Mouse (Mus musculus) embryonic facial prominence, embryonic 10.5 days (tissue): Measurements from ENCODE around the gene Abhd5. TPM values are rescaled to one million over a fixed set of nuclear protein-coding genes. Genes with fewer than 3 reads are reported as not detected.

Experiments used
- DNase-seq: peaks from one replicate; pipeline ENCODE4 v3.0.0-alpha.2; 2017; ENCODE audit warnings: low spot score
- H3K27ac ChIP-seq: fragments of 300-500 bp; sonication (generic); replicated peaks from 2 replicates; pipeline ENCODE4 v1.5.1; 2016; ENCODE audit warnings: mild to moderate bottlenecking
- H3K27me3 ChIP-seq: fragments of 300-500 bp; sonication (generic); replicated peaks from 2 replicates; pipeline ENCODE4 v1.6.1; 2016; ENCODE audit warnings: low read depth, mild to moderate bottlenecking; ENCODE audit not compliant: poor library complexity, severe bottlenecking
- H3K36me3 ChIP-seq: fragments of 300-500 bp; sonication (generic); replicated peaks from 2 replicates; pipeline ENCODE4 v1.6.1; 2016; ENCODE audit warnings: mild to moderate bottlenecking, moderate library complexity
- H3K4me1 ChIP-seq: fragments of 300-500 bp; sonication (generic); 2 replicates; pipeline ENCODE4 v1.6.1; 2016
- H3K4me3 ChIP-seq: fragments of 300-500 bp; sonication (generic); 2 replicates; pipeline ENCODE4 v1.5.1; 2016; ENCODE audit warnings: mild to moderate bottlenecking, moderate library complexity
- H3K9me3 ChIP-seq: fragments of 300-500 bp; sonication (generic); 2 replicates; pipeline ENCODE4 v1.6.1; 2016; ENCODE audit warnings: mild to moderate bottlenecking
- WGBS: fragments of 180-500 bp; shearing (Covaris S2); methylation state at CpG from one replicate; pipeline ENCODE4 v1.1.7; 2016; 5-methylcytosine and 5-hydroxymethylcytosine counted together
- polyA plus RNA-seq: library from polyadenylated mRNA; unstranded; fragments of >200 nt; fragmentation: Nextera tagmentation; extraction: Ambion mirVana; gene quantifications from 2 replicates; pipeline ENCODE4 v1.2.1, GENCODE M21; 2016

Gene Abhd5
- polyA plus RNA-seq, 1 experiment from 2014 or later: 21.6 TPM

GRCm38 (mm10) chr9:122320626-122321025, 30.8 kb upstream of the Abhd5 start:
- Histone ChIP-seq H3K4me1 (0 out of 2 replicates have a peak, but pooled peaks cover 3% of the 10 kb centered on the region), H3K36me3 (no peaks in the 10 kb centered on the region), H3K27me3 (no peaks in the 10 kb centered on the region), H3K9me3 (no peaks in the 10 kb centered on the region), H3K4me3 (no peak overlapping the region), H3K27ac (no peak overlapping the region)
- 89% methylated on average over 4 of the region's 4 CpGs for WGBS
- DNase-seq: no peak

- H3K27me3 ChIP-seq: no peaks in the 10 kb centered on the region
- H3K4me3 ChIP-seq: no peak overlapping the region
- WGBS: 64% methylated on average over 3 of the region's 3 CpGs
- H3K4me1 ChIP-seq: 0 out of 2 replicates have a peak, but pooled peaks cover 3% of the 10 kb centered on the region
- no peak for DNase-seq
- no peaks in the 10 kb centered on the region for H3K36me3 ChIP-seq
- H3K9me3 ChIP-seq: no peaks in the 10 kb centered on the region
- H3K27ac ChIP-seq: no peak overlapping the region
These were observed 29.1 kb upstream of the Abhd5 start for GRCm38 (mm10) chr9:122322356-122322755.

GRCm38 (mm10) chr9:122325996-122326395, 25.4 kb upstream of the Abhd5 start:
- WGBS: 91% methylated on average over 1 of the region's 1 CpGs
- DNase-seq: no peak
- Histone ChIP-seq H3K9me3 (no peaks in the 10 kb centered on the region), H3K27ac (no peak overlapping the region), H3K4me3 (no peak overlapping the region), H3K36me3 (no peaks in the 10 kb centered on the region), H3K27me3 (no peaks in the 10 kb centered on the region), H3K4me1 (0 out of 2 replicates have a peak, but pooled peaks cover 3% of the 10 kb centered on the region)

GRCm38 (mm10) chr9:122328199-122328598, 23.2 kb upstream of the Abhd5 start:
- no peak for DNase-seq
- 64% methylated on average over 3 of the region's 3 CpGs for WGBS

GRCm38 (mm10) chr9:122336677-122337076, 14.7 kb upstream of the Abhd5 start:
- peaks cover 4% of the 10 kb centered on the region for H3K4me1 ChIP-seq
- no peaks in the 10 kb centered on the region for H3K27me3 ChIP-seq
- H3K9me3 ChIP-seq: no peaks in the 10 kb centered on the region
- H3K4me3 ChIP-seq: no peak overlapping the region
- no peak for DNase-seq
- no peaks in the 10 kb centered on the region for H3K36me3 ChIP-seq
- no peak overlapping the region for H3K27ac ChIP-seq
- 74% methylated on average over 2 of the region's 2 CpGs for WGBS

More at GRCm38 (mm10) chr9:122328199-122328598, 23.2 kb upstream of the Abhd5 start:
- H3K36me3 ChIP-seq: no peaks in the 10 kb centered on the region
- H3K27me3 ChIP-seq: no peaks in the 10 kb centered on the region
- no peak overlapping the region for H3K4me3 ChIP-seq
- no peaks in the 10 kb centered on the region for H3K9me3 ChIP-seq
- no peaks in the 10 kb centered on the region for H3K4me1 ChIP-seq
- no peak overlapping the region for H3K27ac ChIP-seq

GRCm38 (mm10) chr9:122337510-122337931, 13.9 kb upstream of the Abhd5 start:
- no peak overlapping the region for H3K27ac ChIP-seq
- no peaks in the 10 kb centered on the region for H3K9me3 ChIP-seq
- no peaks in the 10 kb centered on the region for H3K27me3 ChIP-seq
- H3K36me3 ChIP-seq: no peaks in the 10 kb centered on the region
- 51% methylated on average over 8 of the region's 8 CpGs for WGBS
- peaks cover 4% of the 10 kb centered on the region for H3K4me1 ChIP-seq
- H3K4me3 ChIP-seq: no peak overlapping the region
- DNase-seq: no peak

- Histone ChIP-seq H3K4me1 (peaks cover 4% of the 10 kb centered on the region), H3K36me3 (no peaks in the 10 kb centered on the region), H3K27ac (no peak overlapping the region), H3K27me3 (no peaks in the 10 kb centered on the region), H3K4me3 (no peak overlapping the region), H3K9me3 (no peaks in the 10 kb centered on the region)
- DNase-seq: no peak
- WGBS: 68% methylated on average over 5 of the region's 5 CpGs
These were observed 11.4 kb upstream of the Abhd5 start for GRCm38 (mm10) chr9:122339972-122340371.

- no peaks in the 10 kb centered on the region for H3K36me3 ChIP-seq
- DNase-seq: no peak
- no peaks in the 10 kb centered on the region for H3K9me3 ChIP-seq
- H3K27ac ChIP-seq: no peak overlapping the region
- H3K27me3 ChIP-seq: no peaks in the 10 kb centered on the region
- WGBS: 87% methylated on average over 7 of the region's 7 CpGs
- no peaks in the 10 kb centered on the region for H3K4me1 ChIP-seq
- no peak overlapping the region for H3K4me3 ChIP-seq
These were observed 8.0 kb upstream of the Abhd5 start for GRCm38 (mm10) chr9:122343399-122343798.

GRCm38 (mm10) chr9:122344560-122344959, 6.8 kb upstream of the Abhd5 start:
- no peaks in the 10 kb centered on the region for H3K9me3 ChIP-seq
- H3K36me3 ChIP-seq: no peaks in the 10 kb centered on the region
- WGBS: 88% methylated on average over 8 of the region's 8 CpGs
- no peak overlapping the region for H3K4me3 ChIP-seq
- 0 out of 2 replicates have a peak, but pooled peaks cover 2% of the 10 kb centered on the region for H3K27me3 ChIP-seq
- H3K27ac ChIP-seq: no peak overlapping the region
- no peaks in the 10 kb centered on the region for H3K4me1 ChIP-seq
- no peak for DNase-seq

GRCm38 (mm10) chr9:122345291-122345690, 6.1 kb upstream of the Abhd5 start:
- Histone ChIP-seq H3K4me3 (no peak overlapping the region), H3K27ac (no peak overlapping the region), H3K36me3 (no peaks in the 10 kb centered on the region), H3K27me3 (0 out of 2 replicates have a peak, but pooled peaks cover 6% of the 10 kb centered on the region), H3K4me1 (no peaks in the 10 kb centered on the region), H3K9me3 (no peaks in the 10 kb centered on the region)
- WGBS: 86% methylated on average over 3 of the region's 3 CpGs
- no peak for DNase-seq

- H3K4me1 ChIP-seq: peaks cover under 1% of the 10 kb centered on the region; the same call in 1 of the 2 replicates
- H3K27me3 ChIP-seq: 0 out of 2 replicates have a peak, but pooled peaks cover 6% of the 10 kb centered on the region
- WGBS: 84% methylated on average over 5 of the region's 5 CpGs
- H3K27ac ChIP-seq: no peak overlapping the region
- DNase-seq: no peak
- no peak overlapping the region for H3K4me3 ChIP-seq
- no peaks in the 10 kb centered on the region for H3K9me3 ChIP-seq
- no peaks in the 10 kb centered on the region for H3K36me3 ChIP-seq
These were observed 5.3 kb upstream of the Abhd5 start for GRCm38 (mm10) chr9:122346059-122346458.

- no peak for DNase-seq
- no peak overlapping the region for H3K4me3 ChIP-seq
- 0 out of 2 replicates have a peak, but pooled peaks cover 7% of the 10 kb centered on the region for H3K27me3 ChIP-seq
These were observed 3.5 kb upstream of the Abhd5 start for GRCm38 (mm10) chr9:122347882-122348281.

GRCm38 (mm10) chr9:122349286-122349685, 2.1 kb upstream of the Abhd5 start:
- Histone ChIP-seq H3K36me3 (no peaks in the 10 kb centered on the region), H3K4me3 (no peak overlapping the region), H3K4me1 (peaks cover 9% of the 10 kb centered on the region), H3K27ac (no peak overlapping the region), H3K27me3 (0 out of 2 replicates have a peak, but pooled peaks cover 9% of the 10 kb centered on the region), H3K9me3 (no peaks in the 10 kb centered on the region)
- WGBS: 82% methylated on average over 4 of the region's 4 CpGs
- DNase-seq: no peak

More at GRCm38 (mm10) chr9:122347882-122348281, 3.5 kb upstream of the Abhd5 start:
- H3K9me3 ChIP-seq: no peaks in the 10 kb centered on the region
- no peaks in the 10 kb centered on the region for H3K36me3 ChIP-seq
- WGBS: 88% methylated on average over 1 of the region's 1 CpGs
- no peak overlapping the region for H3K27ac ChIP-seq
- peaks cover 9% of the 10 kb centered on the region for H3K4me1 ChIP-seq
